Mouse (Mus musculus) liver, embryonic 14.5 days (tissue): Measurements from ENCODE around the gene Xlr3c. TPM values are rescaled to one million over a fixed set of nuclear protein-coding genes. Genes with fewer than 3 reads are reported as not detected.
A peak's percentile ranks its signal among the peaks of the same experiment; 100 is the strongest.
"Not testable (repeated sequence)": the region's sequence is repeated elsewhere in the genome, so short reads cannot be mapped to it uniquely, and the experiment has no call there.

Source experiments
- ATAC-seq: fragments of 200-750 bp; cut with Nextera tagmentation; 2 replicates; pipeline ENCODE4 v1.8.0; 2017; ENCODE audit warnings: moderate number of reproducible peaks, mild to moderate bottlenecking, moderate library complexity; ENCODE audit not compliant: insufficient read depth
- DNase-seq, 3 experiments: peaks; one replicate each; pipeline ENCODE4 v3.0.0-alpha.2; 2012 to 2013; ENCODE audit warnings: low read depth in 3 of 3, low spot score in 3 of 3
- H3K27ac ChIP-seq: fragments of 300-500 bp; sonication (generic); 2 replicates; pipeline ENCODE4 v1.5.1; 2014; ENCODE audit warnings: moderate library complexity, mild to moderate bottlenecking, control low read depth, inconsistent platforms
- H3K27me3 ChIP-seq: fragments of 300-500 bp; sonication (generic); 2 replicates; pipeline ENCODE4 v1.6.1; 2014; ENCODE audit warnings: mild to moderate bottlenecking, low read length, moderate library complexity; ENCODE audit not compliant: control insufficient read depth, insufficient read depth
- H3K36me3 ChIP-seq: fragments of 300-500 bp; sonication (generic); replicated peaks from 2 replicates; pipeline ENCODE4 v1.6.1; 2014; ENCODE audit warnings: low read depth; ENCODE audit not compliant: control insufficient read depth, insufficient read depth
- H3K4me1 ChIP-seq, 2 experiments: fragments of 200-500 bp in 1 of 2; fragments of 300-500 bp in 1 of 2; sonication (generic) in 1 of 2; replicated peaks; 2 replicates each; pipeline ENCODE4 v1.6.1; 2012 to 2014; ENCODE audit warnings: antibody characterized with exemption in 1 of 2, inconsistent platforms in 1 of 2, low read length in 1 of 2; ENCODE audit not compliant: control insufficient read depth in 2 of 2, insufficient read depth in 2 of 2
- H3K4me2 ChIP-seq: fragments of 300-500 bp; sonication (generic); 2 replicates; pipeline ENCODE4 v1.6.1; 2014; ENCODE audit warnings: low read depth, mild to moderate bottlenecking, control low read depth, moderate library complexity
- H3K4me3 ChIP-seq, 2 experiments: fragments of 200-500 bp in 1 of 2; fragments of 300-500 bp in 1 of 2; sonication (generic) in 1 of 2; 2 replicates each; pipeline ENCODE4 v1.5.1; 2012 to 2014; ENCODE audit warnings: low read depth in 2 of 2, low read length in 2 of 2, mild to moderate bottlenecking in 2 of 2, control low read depth in 1 of 2, inconsistent platforms in 1 of 2, moderate library complexity in 1 of 2; ENCODE audit not compliant: insufficient read depth in 1 of 2
- H3K9ac ChIP-seq: fragments of 300-500 bp; sonication (generic); replicated peaks from 2 replicates; pipeline ENCODE4 v1.6.1; 2014; ENCODE audit warnings: mild to moderate bottlenecking, control low read depth, moderate library complexity
- H3K9me3 ChIP-seq: fragments of 300-500 bp; sonication (generic); 2 replicates; pipeline ENCODE4 v1.6.1; 2016; ENCODE audit warnings: low read length, mixed read lengths; ENCODE audit not compliant: control insufficient read depth
- CTCF ChIP-seq: IDR thresholded peaks from 2 replicates; pipeline ENCODE4 v1.5.1; 2016; ENCODE audit warnings: antibody characterized with exemption, low read depth, control low read depth
- EP300 ChIP-seq: IDR thresholded peaks from 2 replicates; pipeline ENCODE4 v1.6.1; 2016; ENCODE audit warnings: antibody characterized with exemption, low read depth
- WGBS: fragments of 180-500 bp; shearing (Covaris S2); extraction: QIAGEN DNeasy Blood & Tissue Kit; methylation state at CpG from one replicate; pipeline ENCODE4 v1.1.7; 2014; ENCODE audit not compliant: insufficient replicate concordance; 5-methylcytosine and 5-hydroxymethylcytosine counted together
- polyA plus RNA-seq, 2 experiments: library from polyadenylated mRNA; depleted of rRNA in 1 of 2; stranded (reverse) in 1 of 2; unstranded in 1 of 2; fragments of >200 nt; fragmentation: Nextera tagmentation in 1 of 2; extraction: Ambion mirVana in 1 of 2; gene quantifications; 2 replicates each; pipeline versions ENCODE4 v1.2.1 to v1.2.3; 2012 to 2014

Gene Xlr3c
- polyA plus RNA-seq, 2 experiments = not detected

DNA sequence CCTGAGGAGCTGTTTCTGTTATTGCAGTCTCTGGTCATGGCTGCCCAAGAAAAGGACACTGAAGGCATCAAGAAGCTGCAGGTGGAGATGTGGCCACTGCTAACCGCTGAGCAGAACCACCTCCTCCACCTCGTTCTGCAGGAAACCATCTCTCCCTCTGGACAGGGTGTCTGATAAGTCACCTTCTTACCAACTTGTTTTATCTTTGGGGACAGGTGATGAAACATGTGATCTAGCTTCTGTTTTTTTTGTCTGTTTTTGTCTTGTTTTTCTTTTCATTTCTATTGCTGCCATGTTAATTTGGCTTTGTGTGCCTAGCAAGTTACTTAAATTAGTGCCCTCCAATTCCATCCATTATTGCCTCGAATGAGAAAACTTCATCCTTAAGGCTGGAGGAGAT lies 35.9 kb downstream of the Xlr3c start:
- WGBS = 18% methylated on average over 3 of the region's 3 CpGs
- TF ChIP-seq EP300 = no peak
- TF ChIP-seq CTCF = no peak
- peak overlapping the region; percentile 63 to 68 for H3K4me3 ChIP-seq
- no peak overlapping the region for H3K27ac ChIP-seq
- no peak overlapping the region for H3K9ac ChIP-seq
- no peaks in the 10 kb centered on the region for H3K36me3 ChIP-seq
- ATAC-seq = no peak
- H3K4me2 ChIP-seq = peak overlapping the region; percentile 75
- H3K9me3 ChIP-seq = no peaks in the 10 kb centered on the region
- no peaks in the 10 kb centered on the region for H3K4me1 ChIP-seq
- DNase-seq = no peak
- H3K27me3 ChIP-seq = no peaks in the 10 kb centered on the region; the same call in 1 of the 2 replicates

DNA sequence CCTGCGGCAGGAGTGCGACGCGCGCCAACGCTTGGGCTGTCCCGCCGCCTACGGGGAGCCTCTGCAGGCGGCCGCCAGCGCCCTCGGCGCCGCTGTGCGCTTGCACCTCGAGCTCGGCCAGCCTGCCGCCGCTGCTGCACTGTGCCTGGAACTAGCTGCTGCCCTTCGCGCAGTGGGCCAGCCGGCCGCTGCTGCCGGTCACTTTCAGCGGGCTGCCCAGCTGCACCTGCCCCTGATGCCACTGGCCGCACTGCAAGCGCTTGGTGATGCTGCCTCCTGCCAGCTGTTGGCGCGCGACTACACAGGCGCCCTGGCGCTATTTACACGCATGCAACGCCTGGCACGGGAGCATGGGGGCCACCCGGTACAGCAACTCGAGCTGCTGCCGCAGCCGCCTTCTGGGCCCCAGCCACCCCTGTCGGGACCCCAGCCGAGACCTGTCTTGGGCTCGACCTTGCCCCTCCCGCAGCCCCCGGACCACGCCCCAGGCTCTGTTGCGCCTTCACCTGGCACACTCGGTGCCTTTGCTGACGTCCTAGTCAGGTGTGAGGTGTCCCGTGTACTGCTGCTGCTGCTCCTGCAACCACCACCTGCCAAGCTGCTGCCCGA lies 36.5 kb downstream of the Xlr3c start:
- H3K4me1 ChIP-seq = no peaks in the 10 kb centered on the region
- peak overlapping the region; percentile 75 for H3K4me2 ChIP-seq
- peak; percentile 23; the same call in 1 of the 2 replicates for TF ChIP-seq CTCF
- TF ChIP-seq EP300 = no peak
- peak; percentile 57 for ATAC-seq
- no peak overlapping the region for H3K27ac ChIP-seq
- H3K4me3 ChIP-seq = peak overlapping the region; percentile 63 to 68
- DNase-seq = no peak
- H3K9ac ChIP-seq = peak overlapping the region; percentile 50
- 12% methylated on average over 47 of the region's 51 CpGs for WGBS
- no peaks in the 10 kb centered on the region; the same call in 1 of the 2 replicates for H3K27me3 ChIP-seq
- no peaks in the 10 kb centered on the region for H3K36me3 ChIP-seq
- no peaks in the 10 kb centered on the region for H3K9me3 ChIP-seq

DNA sequence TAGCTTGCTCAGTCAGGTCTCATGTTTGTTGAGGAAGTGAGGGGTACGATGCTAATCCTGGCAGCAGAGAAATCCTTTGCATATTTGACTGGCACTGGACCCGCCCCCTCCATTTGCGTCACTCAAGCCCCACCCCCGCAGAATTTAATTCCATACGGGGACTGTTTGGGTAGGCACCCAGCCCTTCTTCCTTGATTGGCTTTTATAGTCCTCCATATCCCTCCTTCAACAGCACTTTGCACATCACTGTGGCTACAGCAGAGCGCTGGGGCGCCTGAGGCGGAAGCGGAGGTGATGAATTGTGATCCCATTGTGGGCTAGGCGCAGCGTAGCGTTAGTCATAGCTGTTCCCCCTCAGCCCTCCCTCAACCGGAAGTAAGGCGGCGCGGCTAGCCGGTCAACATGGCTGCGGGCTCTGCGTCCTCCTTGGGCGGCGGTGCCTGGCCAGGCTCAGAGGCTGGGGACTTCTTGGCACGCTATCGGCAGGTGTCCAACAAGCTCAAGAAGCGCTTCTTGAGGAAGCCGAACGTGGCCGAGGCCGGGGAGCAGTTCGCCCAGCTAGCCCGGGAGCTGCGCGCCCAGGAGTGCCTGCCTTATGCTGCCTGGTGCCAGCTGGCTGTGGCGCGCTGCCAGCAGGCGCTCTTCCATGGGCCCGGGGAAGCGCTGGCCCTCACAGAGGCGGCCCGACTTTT lies 37.1 kb downstream of the Xlr3c start, which contains the start of gene F8a:
Gene F8a (plus strand): TSS at position 378 of the 692 bp plus-strand sequence.
- H3K9ac ChIP-seq = peak within 1 kb of the TSS; percentile 50
- DNase-seq (peak; percentile 31 to 46 (median 34)), ATAC-seq (peak; percentile 93)
- TF ChIP-seq EP300 (no peak), CTCF (no peak)
- H3K27me3 ChIP-seq = no peaks in the 10 kb centered on the region; the same call in 1 of the 2 replicates
- no peaks in the 10 kb centered on the region for H3K4me1 ChIP-seq
- no peaks in the 10 kb centered on the region for H3K36me3 ChIP-seq
- H3K27ac ChIP-seq = no peak within 1 kb of the TSS
- H3K9me3 ChIP-seq = no peaks in the 10 kb centered on the region
- H3K4me2 ChIP-seq = peak within 1 kb of the TSS; percentile 75
- 11% methylated on average over 39 of the region's 39 CpGs for WGBS
- H3K4me3 ChIP-seq = peak within 1 kb of the TSS; percentile 63 to 68

DNA sequence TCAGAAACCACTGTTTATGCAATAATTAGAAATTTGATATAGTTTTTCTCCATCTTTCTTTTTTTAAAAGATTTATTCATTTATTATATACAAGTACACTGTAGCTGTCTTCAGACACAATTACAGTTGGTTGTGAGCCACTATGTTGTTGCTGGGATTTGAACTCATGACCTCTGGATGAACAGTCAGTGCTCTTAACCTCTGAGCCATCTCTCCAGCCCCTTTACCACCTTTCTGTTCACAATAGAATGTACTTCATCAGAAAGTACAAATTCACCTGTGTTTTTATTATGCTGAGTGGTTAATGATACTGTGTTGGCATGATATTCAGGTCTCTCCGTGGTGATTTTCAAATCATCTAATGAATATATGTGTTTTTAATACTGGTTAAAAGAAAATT lies 39.8 kb downstream of the Xlr3c start:
- no peaks in the 10 kb centered on the region for H3K4me1 ChIP-seq
- TF ChIP-seq CTCF (no peak), EP300 (no peak)
- no peaks in the 10 kb centered on the region; the same call in 1 of the 2 replicates for H3K27me3 ChIP-seq
- ATAC-seq = no peak
- no peaks in the 10 kb centered on the region for H3K9me3 ChIP-seq
- H3K4me2 ChIP-seq = no peak overlapping the region
- H3K36me3 ChIP-seq = no peaks in the 10 kb centered on the region
- WGBS = 38% methylated on average over 1 of the region's 1 CpGs
- H3K27ac ChIP-seq = no peak overlapping the region
- no peak for DNase-seq
- no peak overlapping the region for H3K9ac ChIP-seq
- no peak overlapping the region for H3K4me3 ChIP-seq

DNA sequence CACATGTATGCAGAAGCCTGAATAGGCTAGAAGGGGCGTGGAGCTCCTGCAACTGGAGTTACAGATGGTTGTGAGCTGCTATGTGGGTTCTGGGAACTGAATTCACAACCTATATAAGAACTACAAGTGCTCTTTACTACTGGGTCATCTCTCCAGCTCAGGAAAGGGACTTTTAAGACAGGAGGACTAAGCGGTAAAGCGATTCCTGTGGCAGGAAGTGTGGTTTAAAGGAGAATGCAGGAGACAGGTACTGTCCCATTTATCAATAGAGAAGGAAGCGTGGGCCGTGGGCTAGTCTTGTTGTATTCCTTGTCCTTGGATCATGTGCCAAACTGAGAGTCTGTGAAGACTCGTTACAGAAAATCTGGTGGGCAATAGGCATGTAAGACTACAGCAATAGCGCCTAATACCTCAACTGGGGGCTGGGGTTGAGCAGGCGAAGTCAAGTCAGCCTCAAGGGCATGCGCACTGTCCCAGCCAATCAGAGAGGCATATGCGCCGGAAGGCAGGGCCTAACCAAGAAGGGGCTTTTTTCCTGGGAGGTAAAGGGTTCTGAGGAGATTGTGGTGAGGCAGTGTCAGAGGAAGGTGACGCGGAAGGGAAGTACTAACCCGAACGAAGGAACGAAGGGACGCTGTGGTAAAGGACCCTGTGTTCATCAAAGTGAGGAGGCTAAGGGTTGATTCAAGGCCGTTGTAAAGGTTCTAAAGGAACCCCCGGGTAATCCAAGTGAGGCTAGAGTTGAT lies 51.2 kb downstream of the Xlr3c start, which contains the start of gene Xlr4b:
Gene Xlr4b (plus strand): TSS at position 515 of the 746 bp plus-strand sequence.
- DNase-seq, H3K9me3 ChIP-seq, H3K4me3 ChIP-seq, H3K4me2 ChIP-seq, H3K9ac ChIP-seq, ATAC-seq, H3K27me3 ChIP-seq, H3K36me3 ChIP-seq, H3K27ac ChIP-seq, H3K4me1 ChIP-seq: not testable (repeated sequence)
- WGBS = 39% methylated on average over 10 of the region's 19 CpGs

Other genes starting within 250 kb of the Xlr3c start
- not detected in 2 replicates for gene Pnma5, start 228.3 kb downstream of the Xlr3c start, polyA plus RNA-seq (2012; rRNA removed)
- gene Pnma5, start 228.3 kb downstream of the Xlr3c start, polyA plus RNA-seq (2014; fragmentation: Nextera tagmentation; extraction: Ambion mirVana) = not detected in 2 replicates
- not detected in 2 replicates for gene Pnma3, start 200.6 kb downstream of the Xlr3c start, polyA plus RNA-seq (2012; rRNA removed)
- gene Pnma3, start 200.6 kb downstream of the Xlr3c start, polyA plus RNA-seq (2014; fragmentation: Nextera tagmentation; extraction: Ambion mirVana) = not detected in 2 replicates
- gene Xlr4a, start 182.9 kb downstream of the Xlr3c start, polyA plus RNA-seq (2012; rRNA removed) = 0.23 and 1.0 TPM in 2 replicates
- gene Xlr4a, start 182.9 kb downstream of the Xlr3c start, polyA plus RNA-seq (2014; fragmentation: Nextera tagmentation; extraction: Ambion mirVana) = 1.1 TPM in 2 replicates
- 1.5 and 1.8 TPM in 2 replicates for gene Xlr3a, start 168.3 kb downstream of the Xlr3c start, polyA plus RNA-seq (2012; rRNA removed)
- 0.74 and 3.8 TPM in 2 replicates for gene Xlr3a, start 168.3 kb downstream of the Xlr3c start, polyA plus RNA-seq (2014; fragmentation: Nextera tagmentation; extraction: Ambion mirVana)
- gene Gm14685, start 148.3 kb downstream of the Xlr3c start, polyA plus RNA-seq (2012; rRNA removed) = 0.03 TPM in 2 replicates
- not detected in 2 replicates for gene Gm14685, start 148.3 kb downstream of the Xlr3c start, polyA plus RNA-seq (2014; fragmentation: Nextera tagmentation; extraction: Ambion mirVana)
- not detected in 2 replicates for gene Xlr5b, start 116.6 kb downstream of the Xlr3c start, polyA plus RNA-seq (2012; rRNA removed)
- gene Xlr5b, start 116.6 kb downstream of the Xlr3c start, polyA plus RNA-seq (2014; fragmentation: Nextera tagmentation; extraction: Ambion mirVana) = not detected in 2 replicates
- gene DXBay18, start 115.9 kb downstream of the Xlr3c start, polyA plus RNA-seq (2012; rRNA removed) = not detected in 2 replicates
- not detected in 2 replicates for gene DXBay18, start 115.9 kb downstream of the Xlr3c start, polyA plus RNA-seq (2014; fragmentation: Nextera tagmentation; extraction: Ambion mirVana)
- not detected in 2 replicates for gene Spin2d, start 88.4 kb downstream of the Xlr3c start, polyA plus RNA-seq (2012; rRNA removed)
- not detected in 2 replicates for gene Spin2d, start 88.4 kb downstream of the Xlr3c start, polyA plus RNA-seq (2014; fragmentation: Nextera tagmentation; extraction: Ambion mirVana)
- 0.63 and 2.1 TPM in 2 replicates for gene Xlr3b, start 73.2 kb downstream of the Xlr3c start, polyA plus RNA-seq (2012; rRNA removed)
- 1.7 and 2.0 TPM in 2 replicates for gene Xlr3b, start 73.2 kb downstream of the Xlr3c start, polyA plus RNA-seq (2014; fragmentation: Nextera tagmentation; extraction: Ambion mirVana)
- gene Xlr4b, start 51.1 kb downstream of the Xlr3c start, polyA plus RNA-seq (2012; rRNA removed) = 0.73 and 1.9 TPM in 2 replicates
- gene Xlr4b, start 51.1 kb downstream of the Xlr3c start, polyA plus RNA-seq (2014; fragmentation: Nextera tagmentation; extraction: Ambion mirVana) = 1.2 and 2.9 TPM in 2 replicates
- 1.5 and 1.9 TPM in 2 replicates for gene F8a, start 37.1 kb downstream of the Xlr3c start, polyA plus RNA-seq (2012; rRNA removed)
- 2.4 and 2.9 TPM in 2 replicates for gene F8a, start 37.1 kb downstream of the Xlr3c start, polyA plus RNA-seq (2014; fragmentation: Nextera tagmentation; extraction: Ambion mirVana)
- gene Xlr4c, start 22.3 kb downstream of the Xlr3c start, polyA plus RNA-seq (2012; rRNA removed) = 0.12 and 0.19 TPM in 2 replicates
- gene Xlr4c, start 22.3 kb downstream of the Xlr3c start, polyA plus RNA-seq (2014; fragmentation: Nextera tagmentation; extraction: Ambion mirVana) = 0.20 and 0.49 TPM in 2 replicates
- gene Xlr5a, start 27.6 kb upstream of the Xlr3c start, polyA plus RNA-seq (2012; rRNA removed) = not detected in 2 replicates
- gene Xlr5a, start 27.6 kb upstream of the Xlr3c start, polyA plus RNA-seq (2014; fragmentation: Nextera tagmentation; extraction: Ambion mirVana) = not detected in 2 replicates
- gene Xlr5c, start 27.6 kb upstream of the Xlr3c start, polyA plus RNA-seq (2012; rRNA removed) = not detected in 2 replicates
- not detected in 2 replicates for gene Xlr5c, start 27.6 kb upstream of the Xlr3c start, polyA plus RNA-seq (2014; fragmentation: Nextera tagmentation; extraction: Ambion mirVana)
- not detected in 2 replicates for gene Gm45015, start 71.5 kb upstream of the Xlr3c start, polyA plus RNA-seq (2012; rRNA removed)
- gene Gm45015, start 71.5 kb upstream of the Xlr3c start, polyA plus RNA-seq (2014; fragmentation: Nextera tagmentation; extraction: Ambion mirVana) = not detected in 2 replicates
- gene Zfp275, start 77.2 kb upstream of the Xlr3c start, polyA plus RNA-seq (2012; rRNA removed) = 2.5 and 3.1 TPM in 2 replicates
- 1.9 and 2.2 TPM in 2 replicates for gene Zfp275, start 77.2 kb upstream of the Xlr3c start, polyA plus RNA-seq (2014; fragmentation: Nextera tagmentation; extraction: Ambion mirVana)
- not detected in 2 replicates for gene Gm18336, start 133.3 kb upstream of the Xlr3c start, polyA plus RNA-seq (2012; rRNA removed)
- gene Gm18336, start 133.3 kb upstream of the Xlr3c start, polyA plus RNA-seq (2014; fragmentation: Nextera tagmentation; extraction: Ambion mirVana) = not detected in 2 replicates
- 0.01 TPM in 2 replicates for gene Zfp92, start 145.7 kb upstream of the Xlr3c start, polyA plus RNA-seq (2012; rRNA removed)
- not detected in 2 replicates for gene Zfp92, start 145.7 kb upstream of the Xlr3c start, polyA plus RNA-seq (2014; fragmentation: Nextera tagmentation; extraction: Ambion mirVana)
- not detected in 2 replicates for gene Trex2, start 170.0 kb upstream of the Xlr3c start, polyA plus RNA-seq (2012; rRNA removed)
- not detected in 2 replicates for gene Trex2, start 170.0 kb upstream of the Xlr3c start, polyA plus RNA-seq (2014; fragmentation: Nextera tagmentation; extraction: Ambion mirVana)
- 22.7 and 26.9 TPM in 2 replicates for gene Haus7, start 193.7 kb upstream of the Xlr3c start, polyA plus RNA-seq (2012; rRNA removed)
- 37.4 and 40.6 TPM in 2 replicates for gene Haus7, start 193.7 kb upstream of the Xlr3c start, polyA plus RNA-seq (2014; fragmentation: Nextera tagmentation; extraction: Ambion mirVana)
- 19.0 and 20.6 TPM in 2 replicates for gene Bgn, start 218.2 kb upstream of the Xlr3c start, polyA plus RNA-seq (2012; rRNA removed)
- gene Bgn, start 218.2 kb upstream of the Xlr3c start, polyA plus RNA-seq (2014; fragmentation: Nextera tagmentation; extraction: Ambion mirVana) = 11.1 and 11.8 TPM in 2 replicates
- gene Atp2b3, start 237.7 kb upstream of the Xlr3c start, polyA plus RNA-seq (2012; rRNA removed) = 0.01 TPM in 1 of 2 replicates, not detected in the other
- not detected in 2 replicates for gene Atp2b3, start 237.7 kb upstream of the Xlr3c start, polyA plus RNA-seq (2014; fragmentation: Nextera tagmentation; extraction: Ambion mirVana)